In genomic region chr5:77803562-77803961, GRCm38 (mm10) we compare ENCODE assay signal across 8 mouse cellular contexts.
DNase-seq lines count a peak whose midpoint lies in the region; ATAC-seq and TF ChIP-seq lines count a peak whose summit lies in the region.

No protein-coding gene starts in this region.

- TF ChIP-seq POLR2A in cortical plate, adult 2 months (IDR thresholded peaks at IDR 0.05; ENCODE audit: extremely low read depth, insufficient read depth, low read length), result no peak

- DNase-seq in forebrain, embryonic 11.5 days (ENCODE audit: low spot score), result peak; percentile 73
- peak; percentile 50 for DNase-seq in MEL-GATA-1-ER (ENCODE audit: extremely low read depth, low read depth)
- peak; percentile 73 to 94 for DNase-seq in layer of hippocampus, postnatal 25 days (ENCODE audit: extremely low spot score in 1 of 2, low spot score in 1 of 2)
- DNase-seq in mesoderm, embryonic 11.5 days (ENCODE audit: low read depth, low spot score), result peak; percentile 45

- no peaks in the 10 kb centered on the region for H3K4me1 ChIP-seq in forebrain, embryonic 11.5 days (replicated peaks; ENCODE audit: control insufficient read depth, insufficient read depth, low read length)
- peaks cover 18% of the 10 kb centered on the region for H3K4me1 ChIP-seq in forebrain, embryonic 15.5 days
- no peaks in the 10 kb centered on the region for H3K4me1 ChIP-seq in cortical plate, adult 2 months (ENCODE audit: control insufficient read depth, insufficient read depth, low read length)
- peaks cover 15% of the 10 kb centered on the region for H3K4me1 ChIP-seq in hindbrain, embryonic 15.5 days (replicated peaks)
- no peaks in the 10 kb centered on the region for H3K4me1 ChIP-seq in stomach, embryonic 16.5 days (ENCODE audit: control insufficient read depth, insufficient read depth, low read length)

- H3K27me3 ChIP-seq in forebrain, embryonic 11.5 days (ENCODE audit: control insufficient read depth, insufficient read depth, low read length), result no peaks in the 10 kb centered on the region
- H3K27me3 ChIP-seq in forebrain, embryonic 15.5 days, result no peaks in the 10 kb centered on the region; the same call in 1 of the 2 replicates
- no peaks in the 10 kb centered on the region for H3K27me3 ChIP-seq in hindbrain, embryonic 15.5 days
- H3K27me3 ChIP-seq in stomach, embryonic 16.5 days (ENCODE audit: control insufficient read depth, insufficient read depth, low read length), result no peaks in the 10 kb centered on the region

- 57% methylated on average over 6 of the region's 6 CpGs for WGBS in forebrain, embryonic 11.5 days
- 49% methylated on average over 6 of the region's 6 CpGs for WGBS in forebrain, embryonic 15.5 days
- 46% methylated on average over 6 of the region's 6 CpGs for WGBS in hindbrain, embryonic 15.5 days
- 45% methylated on average over 6 of the region's 6 CpGs for WGBS in stomach, embryonic 16.5 days

- no peak overlapping the region for H3K9ac ChIP-seq in forebrain, embryonic 11.5 days (ENCODE audit: low read length)
- H3K9ac ChIP-seq in forebrain, embryonic 15.5 days (replicated peaks), result no peak overlapping the region
- no peak overlapping the region for H3K9ac ChIP-seq in hindbrain, embryonic 15.5 days
- H3K9ac ChIP-seq in stomach, embryonic 16.5 days (ENCODE audit: low read length), result no peak overlapping the region

- H3K36me3 ChIP-seq in forebrain, embryonic 11.5 days (ENCODE audit: control insufficient read depth, insufficient read depth, low read length), result no peaks in the 10 kb centered on the region
- no peaks in the 10 kb centered on the region for H3K36me3 ChIP-seq in forebrain, embryonic 15.5 days
- H3K36me3 ChIP-seq in hindbrain, embryonic 15.5 days, result no peaks in the 10 kb centered on the region
- no peaks in the 10 kb centered on the region for H3K36me3 ChIP-seq in stomach, embryonic 16.5 days (ENCODE audit: control insufficient read depth, insufficient read depth, low read length)

- H3K4me2 ChIP-seq in forebrain, embryonic 11.5 days (ENCODE audit: low read depth, low read length, severe bottlenecking), result no peak overlapping the region
- no peak overlapping the region for H3K4me2 ChIP-seq in forebrain, embryonic 15.5 days (replicated peaks)
- peak overlapping the region; percentile 22; the same call in 1 of the 2 replicates for H3K4me2 ChIP-seq in hindbrain, embryonic 15.5 days
- peak overlapping the region; percentile 34; the same call in 1 of the 2 replicates for H3K4me2 ChIP-seq in stomach, embryonic 16.5 days (ENCODE audit: low read depth, low read length)

- H3K9me3 ChIP-seq in forebrain, embryonic 11.5 days (ENCODE audit: control insufficient read depth, low read length), result no peaks in the 10 kb centered on the region
- no peaks in the 10 kb centered on the region for H3K9me3 ChIP-seq in forebrain, embryonic 15.5 days
- H3K9me3 ChIP-seq in hindbrain, embryonic 15.5 days, result no peaks in the 10 kb centered on the region
- H3K9me3 ChIP-seq in stomach, embryonic 16.5 days (replicated peaks; ENCODE audit: control insufficient read depth, low read length), result no peaks in the 10 kb centered on the region

- H3K27ac ChIP-seq in forebrain, embryonic 11.5 days (ENCODE audit: low read depth, low read length), result no peak overlapping the region
- H3K27ac ChIP-seq in forebrain, embryonic 15.5 days (replicated peaks), result no peak overlapping the region
- H3K27ac ChIP-seq in cortical plate, adult 2 months (ENCODE audit: insufficient read depth, low read length), result no peak overlapping the region
- no peak overlapping the region for H3K27ac ChIP-seq in hindbrain, embryonic 15.5 days (replicated peaks)
- no peak overlapping the region for H3K27ac ChIP-seq in stomach, embryonic 16.5 days (ENCODE audit: low read length)

- TF ChIP-seq CTCF in cortical plate, adult 2 months (IDR thresholded peaks at IDR 0.05; ENCODE audit: extremely low read depth, insufficient read depth, low read length), result peak; percentile 85

- H3K4me3 ChIP-seq in forebrain, embryonic 11.5 days (ENCODE audit: low read depth, low read length), result no peak overlapping the region
- no peak overlapping the region for H3K4me3 ChIP-seq in forebrain, embryonic 15.5 days
- peak overlapping the region; percentile 32; the same call in 1 of the 2 replicates for H3K4me3 ChIP-seq in cortical plate, adult 2 months (ENCODE audit: insufficient read depth, low read length)
- H3K4me3 ChIP-seq in hindbrain, embryonic 15.5 days, result no peak overlapping the region
- no peak overlapping the region; the same call in 1 of the 2 replicates for H3K4me3 ChIP-seq in stomach, embryonic 16.5 days (replicated peaks; ENCODE audit: low read length)

- no peak for ATAC-seq in forebrain, embryonic 11.5 days (replicated peaks; ENCODE audit: low FRiP score)
- no peak for ATAC-seq in forebrain, embryonic 15.5 days (replicated peaks)
- no peak for ATAC-seq in hindbrain, embryonic 15.5 days (ENCODE audit: low FRiP score, low read depth)
- no peak for ATAC-seq in stomach, embryonic 16.5 days (ENCODE audit: insufficient read depth, low FRiP score)

Comparison
In these comparisons a context has a peak if more than half of its experiments do, and no peak if none do; other contexts are left out.
1. H3K4me2 ChIP-seq: peak in hindbrain, embryonic 15.5 days (single experiment) and stomach, embryonic 16.5 days (single experiment); none in forebrain, embryonic 11.5 days (single experiment) and forebrain, embryonic 15.5 days (single experiment).
2. Peak in every context shown above with its lines, with median percentiles within 50 percentile points of each other: DNase-seq.